Mouse (Mus musculus): ENCODE results near the gene Sec22b. TPM values are rescaled to one million over a fixed set of nuclear protein-coding genes. Genes with fewer than 3 reads are reported as not detected.

Gene Sec22b
- 76.9 and 78.9 TPM in 2 replicates for polyA plus RNA-seq (2011; ENCODE audit: insufficient read depth, insufficient read length, low read depth, missing spikeins)

DNA sequence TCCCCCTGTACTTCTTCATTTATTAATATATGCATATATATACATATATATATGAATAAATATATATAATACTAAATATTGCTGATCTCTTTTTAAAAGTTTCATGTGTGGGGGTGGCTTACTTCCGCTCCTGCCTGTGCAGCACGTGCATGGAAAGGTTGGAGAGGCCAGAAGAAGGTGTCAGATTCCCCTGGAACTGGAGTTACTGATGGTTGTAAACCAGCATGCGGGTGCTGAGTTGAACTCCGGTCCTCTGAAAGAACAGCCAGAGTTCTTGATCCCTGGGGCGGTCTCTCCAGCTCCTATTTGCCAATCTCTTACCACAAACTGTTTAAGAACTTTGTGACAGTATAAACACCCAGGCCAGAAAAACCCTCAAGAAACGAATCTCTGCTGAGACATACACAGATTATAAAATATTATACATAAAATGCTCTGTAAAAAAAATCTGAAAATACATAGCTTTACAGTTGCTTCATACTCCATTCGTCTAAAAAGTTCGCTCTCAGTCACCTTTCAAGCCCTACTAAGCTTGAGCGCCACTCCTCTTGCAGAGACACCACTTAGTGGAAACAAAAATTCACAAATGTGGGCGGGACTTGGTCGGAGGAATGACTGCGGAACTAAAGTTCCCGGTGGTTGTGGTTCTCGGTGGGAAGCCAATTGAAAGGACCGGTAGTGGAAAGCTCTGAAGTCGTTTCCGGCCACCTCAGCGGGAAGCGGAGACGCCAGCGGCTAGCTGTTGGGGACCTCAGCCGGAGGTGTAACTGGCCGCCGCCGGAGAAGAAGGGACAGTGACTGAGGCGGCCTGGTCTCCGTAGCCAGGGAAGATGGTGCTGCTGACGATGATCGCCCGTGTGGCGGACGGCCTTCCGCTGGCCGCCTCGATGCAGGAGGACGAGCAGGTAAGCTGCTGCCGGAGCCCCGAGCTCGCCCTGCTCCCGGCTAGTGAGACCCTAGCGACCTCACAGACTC, at the start of gene Sec22b:
Sec22b (plus strand) TSS at position 675 of the 975 bp plus-strand sequence.
- peak within 1 kb of the TSS; percentile 88 for H3K4me3 ChIP-seq (ENCODE audit: low read depth, low read length)
- no peaks in the 10 kb centered on the region for H3K36me3 ChIP-seq (ENCODE audit: control insufficient read depth, insufficient read depth, low read length, poor library complexity, severe bottlenecking)
- no peak within 1 kb of the TSS for H3K27ac ChIP-seq (ENCODE audit: insufficient read depth, low read length)
- H3K27me3 ChIP-seq (ENCODE audit: control insufficient read depth, insufficient read depth, low read length, poor library complexity, severe bottlenecking) = no peaks in the 10 kb centered on the region
- no peak for TF ChIP-seq POLR2A (IDR thresholded peaks at IDR 0.05; ENCODE audit: insufficient read depth, low read length)
- no peak for TF ChIP-seq EP300 (IDR thresholded peaks at IDR 0.05; ENCODE audit: insufficient read depth, low read depth, low read length)
- no peak for TF ChIP-seq CTCF (IDR thresholded peaks at IDR 0.05; ENCODE audit: low read depth, low read length)
- H3K9ac ChIP-seq (ENCODE audit: low read depth, poor library complexity, severe bottlenecking) = peak within 1 kb of the TSS; percentile 46
- H3K9me3 ChIP-seq (replicated peaks; ENCODE audit: control insufficient read depth, insufficient read depth, low read length, poor library complexity, severe bottlenecking) = no peaks in the 10 kb centered on the region
- H3K4me1 ChIP-seq (ENCODE audit: control insufficient read depth, insufficient read depth, low read length) = no peaks in the 10 kb centered on the region

DNA sequence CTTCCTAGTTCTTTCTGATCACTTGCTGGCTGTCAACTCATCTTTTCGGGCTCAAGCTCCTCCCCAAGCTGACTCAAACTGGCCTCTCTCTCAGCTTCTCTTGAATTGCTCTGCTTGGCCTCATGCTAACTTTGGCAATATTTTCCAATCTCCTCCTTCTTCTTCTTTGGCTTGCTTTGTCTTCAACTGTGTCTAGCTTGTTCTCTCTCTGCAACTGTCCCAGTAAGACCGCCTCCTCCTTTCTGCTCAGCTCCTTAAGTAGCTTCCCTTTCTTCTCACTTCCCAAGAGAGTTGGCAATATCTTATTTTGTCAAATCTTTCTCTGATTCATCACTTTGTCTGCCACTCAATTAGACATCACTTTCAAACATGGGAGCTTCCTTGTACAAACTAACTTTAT, 49.2 kb upstream of the Sec22b start:
- H3K4me1 ChIP-seq (ENCODE audit: control insufficient read depth, insufficient read depth, low read length) = no peaks in the 10 kb centered on the region
- no peaks in the 10 kb centered on the region for H3K9me3 ChIP-seq (replicated peaks; ENCODE audit: control insufficient read depth, insufficient read depth, low read length, poor library complexity, severe bottlenecking)
- no peaks in the 10 kb centered on the region for H3K27me3 ChIP-seq (ENCODE audit: control insufficient read depth, insufficient read depth, low read length, poor library complexity, severe bottlenecking)
- H3K36me3 ChIP-seq (ENCODE audit: control insufficient read depth, insufficient read depth, low read length, poor library complexity, severe bottlenecking) = no peaks in the 10 kb centered on the region
- no peak overlapping the region for H3K9ac ChIP-seq (ENCODE audit: low read depth, poor library complexity, severe bottlenecking)
- TF ChIP-seq EP300 (IDR thresholded peaks at IDR 0.05; ENCODE audit: insufficient read depth, low read depth, low read length) (no peak), CTCF (IDR thresholded peaks at IDR 0.05; ENCODE audit: low read depth, low read length) (no peak), POLR2A (IDR thresholded peaks at IDR 0.05; ENCODE audit: insufficient read depth, low read length) (no peak)
- H3K4me3 ChIP-seq (ENCODE audit: low read depth, low read length) = no peak overlapping the region
- no peak overlapping the region for H3K27ac ChIP-seq (ENCODE audit: insufficient read depth, low read length)

DNA sequence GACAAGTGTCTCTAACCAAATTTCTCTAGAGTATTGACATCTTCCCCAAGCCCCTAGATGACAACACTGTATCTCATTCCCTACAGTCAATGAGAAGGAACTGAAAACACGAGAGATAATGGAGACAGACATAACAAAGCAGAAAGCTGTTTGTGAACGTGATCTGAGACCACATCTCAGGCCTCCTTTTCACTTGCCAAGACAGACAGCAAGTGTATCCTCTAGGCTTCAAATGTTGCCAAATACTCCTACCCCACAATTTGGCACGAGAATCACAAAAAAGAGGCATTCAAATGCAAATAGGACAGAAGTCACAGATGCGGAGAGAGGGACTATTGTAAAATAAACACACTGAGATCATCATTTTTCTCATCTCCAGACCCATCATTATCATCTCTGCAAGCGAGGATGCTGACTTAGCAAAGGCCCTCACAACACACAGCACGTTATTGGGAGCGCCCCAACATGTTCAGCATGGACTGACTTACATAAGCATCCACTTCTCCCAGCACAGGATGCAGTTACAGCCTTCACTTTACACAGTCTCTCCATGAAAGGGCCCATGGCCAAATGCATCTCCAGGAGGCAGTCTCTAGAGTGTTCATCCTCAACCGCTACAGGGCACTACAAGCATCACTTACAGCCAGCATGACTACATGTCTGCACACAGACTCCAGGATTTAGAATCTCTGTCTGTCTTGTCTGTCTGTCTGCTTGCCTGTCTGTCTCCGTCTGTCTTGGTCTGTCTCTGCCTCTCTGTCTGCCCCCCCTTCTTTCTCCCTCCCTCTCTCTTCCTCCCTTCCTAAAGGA, 46.2 kb upstream of the Sec22b start:
- Histone ChIP-seq H3K9me3 (replicated peaks; ENCODE audit: control insufficient read depth, insufficient read depth, low read length, poor library complexity, severe bottlenecking) (no peaks in the 10 kb centered on the region), H3K27me3 (ENCODE audit: control insufficient read depth, insufficient read depth, low read length, poor library complexity, severe bottlenecking) (no peaks in the 10 kb centered on the region), H3K36me3 (ENCODE audit: control insufficient read depth, insufficient read depth, low read length, poor library complexity, severe bottlenecking) (no peaks in the 10 kb centered on the region), H3K4me3 (ENCODE audit: low read depth, low read length) (no peak overlapping the region), H3K9ac (ENCODE audit: low read depth, poor library complexity, severe bottlenecking) (no peak overlapping the region), H3K27ac (ENCODE audit: insufficient read depth, low read length) (no peak overlapping the region), H3K4me1 (ENCODE audit: control insufficient read depth, insufficient read depth, low read length) (no peaks in the 10 kb centered on the region)
- TF ChIP-seq EP300 (IDR thresholded peaks at IDR 0.05; ENCODE audit: insufficient read depth, low read depth, low read length) (no peak), CTCF (IDR thresholded peaks at IDR 0.05; ENCODE audit: low read depth, low read length) (no peak), POLR2A (IDR thresholded peaks at IDR 0.05; ENCODE audit: insufficient read depth, low read length) (no peak)

DNA sequence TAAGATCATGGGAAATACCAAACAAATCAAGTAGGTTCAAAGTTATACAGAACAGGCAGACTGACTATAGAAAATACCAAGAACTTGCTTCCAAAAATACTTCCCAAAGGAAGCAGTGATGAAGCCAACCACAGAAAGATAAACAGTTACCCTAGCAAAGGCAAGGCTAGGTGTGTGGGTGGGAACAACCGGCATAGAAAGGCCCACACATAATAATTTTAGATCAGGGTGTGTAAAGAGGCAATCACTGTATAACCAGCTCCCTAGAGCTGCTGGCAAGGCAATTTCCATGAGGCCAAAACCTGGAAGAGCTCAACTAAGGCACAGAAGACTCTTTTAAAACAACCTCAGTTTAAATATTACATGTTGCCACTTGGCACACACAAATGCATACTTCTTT, 41.6 kb upstream of the Sec22b start:
- Histone ChIP-seq H3K9ac (ENCODE audit: low read depth, poor library complexity, severe bottlenecking) (no peak overlapping the region), H3K4me1 (ENCODE audit: control insufficient read depth, insufficient read depth, low read length) (no peaks in the 10 kb centered on the region), H3K9me3 (replicated peaks; ENCODE audit: control insufficient read depth, insufficient read depth, low read length, poor library complexity, severe bottlenecking) (no peaks in the 10 kb centered on the region), H3K4me3 (ENCODE audit: low read depth, low read length) (no peak overlapping the region), H3K36me3 (ENCODE audit: control insufficient read depth, insufficient read depth, low read length, poor library complexity, severe bottlenecking) (no peaks in the 10 kb centered on the region), H3K27me3 (ENCODE audit: control insufficient read depth, insufficient read depth, low read length, poor library complexity, severe bottlenecking) (peaks cover 1% of the 10 kb centered on the region; the same call in 1 of the 2 replicates), H3K27ac (ENCODE audit: insufficient read depth, low read length) (no peak overlapping the region)
- TF ChIP-seq EP300 (IDR thresholded peaks at IDR 0.05; ENCODE audit: insufficient read depth, low read depth, low read length) (no peak), CTCF (IDR thresholded peaks at IDR 0.05; ENCODE audit: low read depth, low read length) (no peak), POLR2A (IDR thresholded peaks at IDR 0.05; ENCODE audit: insufficient read depth, low read length) (no peak)

DNA sequence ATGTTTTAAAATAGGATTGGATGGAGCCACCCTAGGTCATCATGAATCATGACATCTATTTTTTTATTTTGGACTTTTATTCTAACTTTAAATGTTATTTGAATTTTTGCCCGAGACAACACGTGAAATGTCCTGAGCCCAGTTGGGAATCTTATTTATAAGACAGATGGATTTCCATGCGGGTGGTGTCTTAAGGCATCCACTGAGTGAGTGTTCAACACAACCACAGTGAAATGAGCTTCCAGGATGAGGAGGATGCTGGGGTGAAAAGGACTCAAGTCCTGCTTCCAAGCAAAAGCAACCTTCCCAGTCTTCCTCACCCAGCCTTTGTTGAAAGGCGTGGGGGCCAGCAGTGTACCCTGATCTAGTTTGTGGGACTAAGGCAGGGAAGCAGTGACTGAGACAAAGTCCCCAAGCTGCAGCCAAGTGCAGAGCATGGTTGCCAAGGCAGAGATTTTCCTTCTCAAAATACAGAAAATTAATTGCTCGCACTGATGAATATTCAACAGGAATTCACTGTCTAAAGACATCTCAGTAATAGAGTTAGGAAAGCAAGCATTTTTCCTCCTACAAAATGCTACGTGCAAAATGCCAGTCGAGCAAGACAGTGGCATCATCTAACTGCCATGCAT, 40.1 kb upstream of the Sec22b start:
- no peak for TF ChIP-seq POLR2A (IDR thresholded peaks at IDR 0.05; ENCODE audit: insufficient read depth, low read length)
- no peak for TF ChIP-seq EP300 (IDR thresholded peaks at IDR 0.05; ENCODE audit: insufficient read depth, low read depth, low read length)
- TF ChIP-seq CTCF (IDR thresholded peaks at IDR 0.05; ENCODE audit: low read depth, low read length) = no peak
- no peaks in the 10 kb centered on the region for H3K4me1 ChIP-seq (ENCODE audit: control insufficient read depth, insufficient read depth, low read length)
- H3K27me3 ChIP-seq (ENCODE audit: control insufficient read depth, insufficient read depth, low read length, poor library complexity, severe bottlenecking) = peaks cover 1% of the 10 kb centered on the region; the same call in 1 of the 2 replicates
- H3K36me3 ChIP-seq (ENCODE audit: control insufficient read depth, insufficient read depth, low read length, poor library complexity, severe bottlenecking) = no peaks in the 10 kb centered on the region
- no peak overlapping the region for H3K4me3 ChIP-seq (ENCODE audit: low read depth, low read length)
- no peak overlapping the region for H3K27ac ChIP-seq (ENCODE audit: insufficient read depth, low read length)
- H3K9ac ChIP-seq (ENCODE audit: low read depth, poor library complexity, severe bottlenecking) = no peak overlapping the region
- no peaks in the 10 kb centered on the region for H3K9me3 ChIP-seq (replicated peaks; ENCODE audit: control insufficient read depth, insufficient read depth, low read length, poor library complexity, severe bottlenecking)

All from ES-Bruce4 (cell line).